Mouse (Mus musculus) forebrain, embryonic 12.5 days (tissue): Measurements from ENCODE around the gene Asap2. TPM values are rescaled to one million over a fixed set of nuclear protein-coding genes. Genes with fewer than 3 reads are reported as not detected.

ENCODE experiments used
- ATAC-seq: fragments of 200-750 bp; cut with Nextera tagmentation; 2 replicates; pipeline ENCODE4 v1.8.0; 2017; ENCODE audit warnings: moderate TSS enrichment; ENCODE audit not compliant: low FRiP score
- H3K27ac ChIP-seq: fragments of 300-500 bp; sonication (generic); 2 replicates; pipeline ENCODE4 v1.5.1; 2016; ENCODE audit warnings: mild to moderate bottlenecking
- H3K27me3 ChIP-seq: fragments of 300-500 bp; sonication (generic); 2 replicates; pipeline ENCODE4 v1.6.1; 2016; ENCODE audit warnings: mild to moderate bottlenecking
- H3K36me3 ChIP-seq: fragments of 300-500 bp; sonication (generic); replicated peaks from 2 replicates; pipeline ENCODE4 v1.6.1; 2016; ENCODE audit warnings: mild to moderate bottlenecking
- H3K4me1 ChIP-seq: fragments of 300-500 bp; sonication (generic); 2 replicates; pipeline ENCODE4 v1.6.1; 2016
- H3K4me2 ChIP-seq: fragments of 300-500 bp; sonication (generic); 2 replicates; pipeline ENCODE4 v1.6.1; 2016; ENCODE audit warnings: mild to moderate bottlenecking, moderate library complexity
- H3K4me3 ChIP-seq: fragments of 300-500 bp; sonication (generic); replicated peaks from 2 replicates; pipeline ENCODE4 v1.5.1; 2016; ENCODE audit warnings: mild to moderate bottlenecking
- H3K9ac ChIP-seq: fragments of 300-500 bp; sonication (generic); 2 replicates; pipeline ENCODE4 v1.6.1; 2016; ENCODE audit warnings: mild to moderate bottlenecking
- H3K9me3 ChIP-seq: fragments of 300-500 bp; sonication (generic); 2 replicates; pipeline ENCODE4 v1.6.1; 2016
- WGBS: fragments of 180-500 bp; shearing (Covaris S2); methylation state at CpG from one replicate; pipeline ENCODE4 v1.1.7; 2016; 5-methylcytosine and 5-hydroxymethylcytosine counted together
- polyA plus RNA-seq: library from polyadenylated mRNA; unstranded; fragments of >200 nt; fragmentation: Nextera tagmentation; extraction: Ambion mirVana; gene quantifications from 2 replicates; pipeline ENCODE4 v1.2.1, GENCODE M21; 2016

The Asap2 gene
- polyA plus RNA-seq, 1 experiment from 2014 or later = 18.6 TPM

GRCm38 (mm10) chr12:21264241-21264640 lies 274.0 kb downstream of the Asap2 start:
- H3K9ac ChIP-seq = no peak overlapping the region
- H3K27me3 ChIP-seq = no peaks in the 10 kb centered on the region
- H3K4me2 ChIP-seq = no peak overlapping the region
- peaks cover 85% of the 10 kb centered on the region for H3K36me3 ChIP-seq
- H3K27ac ChIP-seq = no peak overlapping the region
- ATAC-seq = no peak
- no peaks in the 10 kb centered on the region for H3K4me1 ChIP-seq
- WGBS = 84% methylated on average over 5 of the region's 5 CpGs
- no peaks in the 10 kb centered on the region for H3K9me3 ChIP-seq
- no peak overlapping the region for H3K4me3 ChIP-seq

GRCm38 (mm10) chr12:21264970-21265369 lies 274.7 kb downstream of the Asap2 start:
- ATAC-seq = no peak
- Histone ChIP-seq H3K36me3 (peaks cover 84% of the 10 kb centered on the region), H3K27me3 (no peaks in the 10 kb centered on the region), H3K4me2 (no peak overlapping the region), H3K9me3 (no peaks in the 10 kb centered on the region), H3K9ac (no peak overlapping the region), H3K4me3 (no peak overlapping the region), H3K4me1 (no peaks in the 10 kb centered on the region), H3K27ac (no peak overlapping the region)
- 87% methylated on average over 3 of the region's 3 CpGs for WGBS

GRCm38 (mm10) chr12:21265501-21265900 lies 275.2 kb downstream of the Asap2 start:
- Histone ChIP-seq H3K9ac (no peak overlapping the region), H3K27me3 (no peaks in the 10 kb centered on the region), H3K4me3 (no peak overlapping the region), H3K4me1 (no peaks in the 10 kb centered on the region), H3K36me3 (peaks cover 84% of the 10 kb centered on the region), H3K27ac (no peak overlapping the region), H3K9me3 (no peaks in the 10 kb centered on the region), H3K4me2 (no peak overlapping the region)
- no peak for ATAC-seq
- WGBS = 94% methylated on average over 4 of the region's 4 CpGs

GRCm38 (mm10) chr12:21265946-21266783 lies 275.9 kb downstream of the Asap2 start:
- no peaks in the 10 kb centered on the region for H3K9me3 ChIP-seq
- peak; percentile 86 for ATAC-seq
- no peak overlapping the region for H3K4me2 ChIP-seq
- peaks cover 86% of the 10 kb centered on the region for H3K36me3 ChIP-seq
- no peaks in the 10 kb centered on the region for H3K4me1 ChIP-seq
- H3K27me3 ChIP-seq = no peaks in the 10 kb centered on the region
- WGBS = 75% methylated on average over 14 of the region's 14 CpGs
- no peak overlapping the region for H3K9ac ChIP-seq
- no peak overlapping the region for H3K4me3 ChIP-seq
- no peak overlapping the region for H3K27ac ChIP-seq

- Histone ChIP-seq H3K4me2 (no peak overlapping the region), H3K4me1 (no peaks in the 10 kb centered on the region), H3K27me3 (no peaks in the 10 kb centered on the region), H3K9me3 (no peaks in the 10 kb centered on the region), H3K36me3 (peaks cover 89% of the 10 kb centered on the region), H3K4me3 (no peak overlapping the region), H3K9ac (no peak overlapping the region), H3K27ac (no peak overlapping the region)
- 80% methylated on average over 2 of the region's 2 CpGs for WGBS
- ATAC-seq = peak; percentile 45; the same call in 1 of the 2 replicates
These were observed 276.5 kb downstream of the Asap2 start for GRCm38 (mm10) chr12:21266784-21267098.

GRCm38 (mm10) chr12:21268083-21268616 lies 277.9 kb downstream of the Asap2 start:
- no peak for ATAC-seq
- Histone ChIP-seq H3K27ac (no peak overlapping the region), H3K27me3 (no peaks in the 10 kb centered on the region), H3K9ac (no peak overlapping the region), H3K4me2 (no peak overlapping the region), H3K36me3 (peaks cover 82% of the 10 kb centered on the region), H3K4me1 (no peaks in the 10 kb centered on the region), H3K9me3 (no peaks in the 10 kb centered on the region), H3K4me3 (no peak overlapping the region)
- 94% methylated on average over 8 of the region's 8 CpGs for WGBS

GRCm38 (mm10) chr12:21274446-21274845 lies 284.2 kb downstream of the Asap2 start:
- Histone ChIP-seq H3K4me3 (no peak overlapping the region), H3K36me3 (peaks cover 27% of the 10 kb centered on the region), H3K4me2 (no peak overlapping the region), H3K9me3 (no peaks in the 10 kb centered on the region), H3K9ac (no peak overlapping the region), H3K27ac (no peak overlapping the region), H3K4me1 (no peaks in the 10 kb centered on the region), H3K27me3 (no peaks in the 10 kb centered on the region)
- 86% methylated on average over 7 of the region's 7 CpGs for whole genome bisulfite sequencing
- no peak for ATAC-seq

GRCm38 (mm10) chr12:21277352-21277864 lies 287.1 kb downstream of the Asap2 start:
- no peak for ATAC-seq
- H3K27me3 ChIP-seq = no peaks in the 10 kb centered on the region
- no peak overlapping the region for H3K4me3 ChIP-seq
- no peaks in the 10 kb centered on the region; the same call in 1 of the 2 replicates for H3K36me3 ChIP-seq
- no peak overlapping the region for H3K4me2 ChIP-seq
- H3K27ac ChIP-seq = no peak overlapping the region
- no peaks in the 10 kb centered on the region for H3K9me3 ChIP-seq
- no peaks in the 10 kb centered on the region for H3K4me1 ChIP-seq
- H3K9ac ChIP-seq = no peak overlapping the region
- WGBS = 87% methylated on average over 1 of the region's 1 CpGs

- H3K4me3 ChIP-seq = peak within 1 kb of the TSS; percentile 80
- H3K4me2 ChIP-seq = peak within 1 kb of the TSS; percentile 76
- no peaks in the 10 kb centered on the region for H3K36me3 ChIP-seq
- H3K27ac ChIP-seq = peak within 1 kb of the TSS; percentile 86
- H3K4me1 ChIP-seq = peaks cover 19% of the 10 kb centered on the region
- 56% methylated on average over 11 of the region's 11 CpGs for WGBS
- no peak for ATAC-seq
- no peaks in the 10 kb centered on the region for H3K27me3 ChIP-seq
- H3K9me3 ChIP-seq = no peaks in the 10 kb centered on the region
- H3K9ac ChIP-seq = peak within 1 kb of the TSS; percentile 74
These were observed 294.6 kb downstream of the Asap2 start, which contains the start of gene Cpsf3 for GRCm38 (mm10) chr12:21284761-21285441. Gene Cpsf3, plus strand, starts transcription at chr12:21285391.

- WGBS = under 1% methylated on average over 46 of the region's 47 CpGs
- H3K4me2 ChIP-seq = peak overlapping the region; percentile 76
- H3K4me3 ChIP-seq = peak overlapping the region; percentile 80
- no peaks in the 10 kb centered on the region; the same call in 1 of the 2 replicates for H3K36me3 ChIP-seq
- H3K27me3 ChIP-seq = no peaks in the 10 kb centered on the region
- no peak; the same call in none of the 2 replicates for ATAC-seq
- peak overlapping the region; percentile 69 for H3K27ac ChIP-seq
- no peaks in the 10 kb centered on the region for H3K9me3 ChIP-seq
- H3K4me1 ChIP-seq = peaks cover 19% of the 10 kb centered on the region
- peak overlapping the region; percentile 74 for H3K9ac ChIP-seq
These were observed 295.4 kb downstream of the Asap2 start for GRCm38 (mm10) chr12:21285508-21286242.

GRCm38 (mm10) chr12:21286243-21286622 lies 296.0 kb downstream of the Asap2 start, which contains the start of gene Itgb1bp1:
Gene Itgb1bp1, minus strand, starts transcription at chr12:21286284.
- no peaks in the 10 kb centered on the region for H3K27me3 ChIP-seq
- peaks cover 19% of the 10 kb centered on the region for H3K4me1 ChIP-seq
- under 1% methylated on average over 28 of the region's 28 CpGs for WGBS
- peak within 1 kb of the TSS; percentile 86 for H3K27ac ChIP-seq
- ATAC-seq = peak; percentile 97
- peaks cover 3% of the 10 kb centered on the region for H3K36me3 ChIP-seq
- H3K9me3 ChIP-seq = no peaks in the 10 kb centered on the region
- peak within 1 kb of the TSS; percentile 74 for H3K9ac ChIP-seq
- H3K4me2 ChIP-seq = peak within 1 kb of the TSS; percentile 76
- H3K4me3 ChIP-seq = peak within 1 kb of the TSS; percentile 80
